Comparison of ENCODE assay signal across 14 mouse cellular contexts in genomic region chr13:54608002-54608401, GRCm38 (mm10). TPM values are rescaled to one million over a fixed set of nuclear protein-coding genes. Genes with fewer than 3 reads are reported as not detected.
DNase-seq lines count a peak whose midpoint lies in the region; ATAC-seq and TF ChIP-seq lines count a peak whose summit lies in the region.
"Had no signal": no experiment of that assay in that cellular context is flagged by ENCODE, and none has a peak within 500 bp of the region (broad histone marks: within the 10 kb centered on the region; RNA-seq: fewer than 3 reads in every experiment).

No protein-coding gene starts in this region.

- H3K4me3 ChIP-seq in left cerebral cortex, adult 2 months, result peak overlapping the region; percentile 94
- peak overlapping the region; percentile 88; the same call in 1 of the 2 replicates for H3K4me3 ChIP-seq in liver, embryonic 13.5 days (replicated peaks)
- no peak overlapping the region for H3K4me3 ChIP-seq in neural tube, embryonic 14.5 days (ENCODE audit: low read depth, low read length)
- H3K4me3 ChIP-seq: forebrain, embryonic 12.5 days; limb, embryonic 13.5 days; stomach, embryonic 15.5 days had no signal

- no peak for TF ChIP-seq CTCF in left cerebral cortex, adult 2 months (IDR thresholded peaks at IDR 0.05)

- H3K27me3 ChIP-seq in liver, embryonic 13.5 days, result no peaks in the 10 kb centered on the region
- H3K27me3 ChIP-seq in neural tube, embryonic 14.5 days (ENCODE audit: control insufficient read depth, insufficient read depth, low read length), result no peaks in the 10 kb centered on the region
- H3K27me3 ChIP-seq: stomach, embryonic 15.5 days had no signal

- intact Hi-C loops in left cerebral cortex, adult 2 months (cut with DNase I), result no loop called here

- H3K27ac ChIP-seq in left cerebral cortex, adult 2 months, result peak overlapping the region; percentile 74
- peak overlapping the region; percentile 81 for H3K27ac ChIP-seq in liver, embryonic 13.5 days
- no peak overlapping the region for H3K27ac ChIP-seq in neural tube, embryonic 14.5 days (ENCODE audit: low read depth, low read length)
- H3K27ac ChIP-seq: forebrain, embryonic 12.5 days; limb, embryonic 13.5 days; stomach, embryonic 15.5 days had no signal

- ATAC-seq in liver, embryonic 13.5 days (ENCODE audit: low read depth), result peak; percentile 81
- ATAC-seq in neural tube, embryonic 14.5 days (ENCODE audit: low read depth), result no peak
- ATAC-seq in erythroid progenitor cell, adult 5-6 weeks (replicated peaks; ENCODE audit: low FRiP score, poor library complexity, severe bottlenecking), result no peak

- peak; percentile 36 for DNase-seq in cerebellum, adult 9-11 months
- DNase-seq in cerebellum, adult 8-10 months, result no peak
- no peak for DNase-seq in left cerebral cortex, adult 2 months (ENCODE audit: extremely low spot score in 1 of 2, low spot score in 2 of 2)
- DNase-seq in left cerebral cortex, adult 9 months (ENCODE audit: low spot score in 2 of 2), result no peak
- DNase-seq in liver, embryonic 13.5 days, result peak; percentile 53
- DNase-seq in thymus, postnatal 0 days (ENCODE audit: low spot score), result no peak
- DNase-seq: kidney, adult 2 months; kidney, postnatal 36 days; thymus, postnatal 36 days had no signal

- no peaks in the 10 kb centered on the region for H3K9me3 ChIP-seq in liver, embryonic 13.5 days (replicated peaks)
- H3K9me3 ChIP-seq in neural tube, embryonic 14.5 days (ENCODE audit: control insufficient read depth, low read length), result no peaks in the 10 kb centered on the region
- H3K9me3 ChIP-seq: forebrain, embryonic 12.5 days; limb, embryonic 13.5 days; stomach, embryonic 15.5 days had no signal

- H3K9ac ChIP-seq in liver, embryonic 13.5 days, result peak overlapping the region; percentile 22; the same call in 1 of the 2 replicates
- H3K9ac ChIP-seq in neural tube, embryonic 14.5 days (replicated peaks; ENCODE audit: low read depth, low read length), result no peak overlapping the region
- H3K9ac ChIP-seq: forebrain, embryonic 12.5 days; stomach, embryonic 15.5 days had no signal

- H3K4me1 ChIP-seq in liver, embryonic 13.5 days (replicated peaks), result peaks cover 54% of the 10 kb centered on the region
- peaks cover 26% of the 10 kb centered on the region for H3K4me1 ChIP-seq in neural tube, embryonic 14.5 days (ENCODE audit: control insufficient read depth, insufficient read depth, low read length)

- peaks cover 33% of the 10 kb centered on the region for H3K36me3 ChIP-seq in liver, embryonic 13.5 days
- H3K36me3 ChIP-seq in neural tube, embryonic 14.5 days (ENCODE audit: control insufficient read depth, insufficient read depth, low read length), result peaks cover 9% of the 10 kb centered on the region; the same call in 1 of the 2 replicates
- H3K36me3 ChIP-seq: forebrain, embryonic 12.5 days; limb, embryonic 13.5 days had no signal

- 40% methylated on average over 3 of the region's 3 CpGs for WGBS in liver, embryonic 13.5 days (ENCODE audit: insufficient replicate concordance)
- WGBS in neural tube, embryonic 14.5 days, result 76% methylated on average over 3 of the region's 3 CpGs

- peak overlapping the region; percentile 96 for H3K4me2 ChIP-seq in liver, embryonic 13.5 days
- peak overlapping the region; percentile 40; the same call in 1 of the 2 replicates for H3K4me2 ChIP-seq in neural tube, embryonic 14.5 days (ENCODE audit: low read depth, low read length)
- H3K4me2 ChIP-seq: stomach, embryonic 15.5 days had no signal

RNA-seq across cellular contexts. Expression of gene Cltb, which starts 3.1 kb away (rescaled TPM):
- 100 to 1,000 TPM; 304 to 316 TPM for total RNA-seq in left cerebral cortex, adult 2 months (2021)
- 51.0 and 54.2 TPM in 2 replicates for polyA plus RNA-seq in liver, embryonic 13.5 days (2015; fragmentation: Nextera tagmentation; extraction: Ambion mirVana)
- polyA plus RNA-seq in neural tube, embryonic 14.5 days (2014; fragmentation: Nextera tagmentation; extraction: Ambion mirVana), result 172 and 200 TPM in 2 replicates
- polyA plus RNA-seq in thymus, postnatal 0 days (2015; fragmentation: Nextera tagmentation; extraction: Ambion mirVana), result 56.5 and 57.0 TPM in 2 replicates
- total RNA-seq in erythroid progenitor cell, adult 5-6 weeks (2015; ENCODE audit: low replicate concordance), result 2.2 and 5.9 TPM in 2 replicates
- total RNA-seq in erythroid progenitor cell, adult 5-6 weeks (2017; ENCODE audit: low replicate concordance), result 5.0 and 7.8 TPM in 2 replicates

RNA-seq across cellular contexts. Expression of gene Faf2, which starts 13.6 kb away (rescaled TPM):
- 10 to 100 TPM; 48.4 to 53.1 TPM for total RNA-seq in left cerebral cortex, adult 2 months (2021)
- 30.5 and 33.9 TPM in 2 replicates for polyA plus RNA-seq in liver, embryonic 13.5 days (2015; fragmentation: Nextera tagmentation; extraction: Ambion mirVana)
- 89.1 and 97.9 TPM in 2 replicates for polyA plus RNA-seq in neural tube, embryonic 14.5 days (2014; fragmentation: Nextera tagmentation; extraction: Ambion mirVana)
- 52.6 and 52.8 TPM in 2 replicates for polyA plus RNA-seq in thymus, postnatal 0 days (2015; fragmentation: Nextera tagmentation; extraction: Ambion mirVana)
- 30.2 and 37.5 TPM in 2 replicates for total RNA-seq in erythroid progenitor cell, adult 5-6 weeks (2015; ENCODE audit: low replicate concordance)
- total RNA-seq in erythroid progenitor cell, adult 5-6 weeks (2017; ENCODE audit: low replicate concordance), result 27.1 and 41.9 TPM in 2 replicates

RNA-seq across cellular contexts. Expression of gene Higd2a, which starts 18.0 kb away (rescaled TPM):
- total RNA-seq in left cerebral cortex, adult 2 months (2021), result 100 to 1,000 TPM; 134 to 144 TPM
- 117 and 118 TPM in 2 replicates for polyA plus RNA-seq in liver, embryonic 13.5 days (2015; fragmentation: Nextera tagmentation; extraction: Ambion mirVana)
- 246 and 295 TPM in 2 replicates for polyA plus RNA-seq in neural tube, embryonic 14.5 days (2014; fragmentation: Nextera tagmentation; extraction: Ambion mirVana)
- 250 and 258 TPM in 2 replicates for polyA plus RNA-seq in thymus, postnatal 0 days (2015; fragmentation: Nextera tagmentation; extraction: Ambion mirVana)
- total RNA-seq in erythroid progenitor cell, adult 5-6 weeks (2015; ENCODE audit: low replicate concordance), result 36.0 and 53.0 TPM in 2 replicates
- 9.2 and 19.0 TPM in 2 replicates for total RNA-seq in erythroid progenitor cell, adult 5-6 weeks (2017; ENCODE audit: low replicate concordance)

RNA-seq across cellular contexts. Expression of gene Nop16, which starts 18.1 kb away (rescaled TPM):
- total RNA-seq in left cerebral cortex, adult 2 months (2021), result 10 to 100 TPM; 24.1 to 26.8 TPM
- 74.9 and 84.5 TPM in 2 replicates for polyA plus RNA-seq in liver, embryonic 13.5 days (2015; fragmentation: Nextera tagmentation; extraction: Ambion mirVana)
- 44.1 and 45.0 TPM in 2 replicates for polyA plus RNA-seq in neural tube, embryonic 14.5 days (2014; fragmentation: Nextera tagmentation; extraction: Ambion mirVana)
- 64.8 and 72.4 TPM in 2 replicates for polyA plus RNA-seq in thymus, postnatal 0 days (2015; fragmentation: Nextera tagmentation; extraction: Ambion mirVana)
- 6.5 and 17.2 TPM in 2 replicates for total RNA-seq in erythroid progenitor cell, adult 5-6 weeks (2015; ENCODE audit: low replicate concordance)
- 5.4 and 14.8 TPM in 2 replicates for total RNA-seq in erythroid progenitor cell, adult 5-6 weeks (2017; ENCODE audit: low replicate concordance)

RNA-seq across cellular contexts. Expression of gene Arl10, which starts 33.2 kb away (rescaled TPM):
- total RNA-seq in left cerebral cortex, adult 2 months (2021), result 10 to 100 TPM; 24.1 to 25.6 TPM
- polyA plus RNA-seq in liver, embryonic 13.5 days (2015; fragmentation: Nextera tagmentation; extraction: Ambion mirVana), result 9.0 and 9.2 TPM in 2 replicates
- polyA plus RNA-seq in neural tube, embryonic 14.5 days (2014; fragmentation: Nextera tagmentation; extraction: Ambion mirVana), result 66.7 and 96.3 TPM in 2 replicates
- 7.0 and 8.3 TPM in 2 replicates for polyA plus RNA-seq in thymus, postnatal 0 days (2015; fragmentation: Nextera tagmentation; extraction: Ambion mirVana)
- 1.1 TPM in 1 of 2 replicates, not detected in the other for total RNA-seq in erythroid progenitor cell, adult 5-6 weeks (2015; ENCODE audit: low replicate concordance)
- total RNA-seq in erythroid progenitor cell, adult 5-6 weeks (2017; ENCODE audit: low replicate concordance), result not detected in 2 replicates

Comparison
In these comparisons a context has a peak if more than half of its experiments do, and no peak if none do; other contexts are left out.
1. DNase-seq: peak in cerebellum, adult 9-11 months (single experiment) and liver, embryonic 13.5 days (single experiment); none in cerebellum, adult 8-10 months (single experiment), left cerebral cortex, adult 2 months (0 of 2), left cerebral cortex, adult 9 months (0 of 2) and thymus, postnatal 0 days (single experiment).